Mouse (Mus musculus) hindbrain, embryonic 11.5 days (tissue): ENCODE data around the gene Tmem161b. TPM values are rescaled to one million over a fixed set of nuclear protein-coding genes. Genes with fewer than 3 reads are reported as not detected.

Source experiments
- ATAC-seq: fragments of 200-750 bp; cut with Nextera tagmentation; 2 replicates; pipeline ENCODE4 v1.8.0; 2017; ENCODE audit warnings: mild to moderate bottlenecking, moderate TSS enrichment, moderate library complexity; ENCODE audit not compliant: low FRiP score
- DNase-seq: peaks from one replicate; pipeline ENCODE4 v3.0.0-alpha.2; 2015; ENCODE audit warnings: low spot score
- H3K27ac ChIP-seq: fragments of 300-500 bp; sonication (generic); 2 replicates; pipeline ENCODE4 v1.5.1; 2014; ENCODE audit warnings: mild to moderate bottlenecking, low read depth, low read length
- H3K27me3 ChIP-seq: fragments of 300-500 bp; sonication (generic); 2 replicates; pipeline ENCODE4 v1.6.1; 2014; ENCODE audit warnings: mild to moderate bottlenecking, low read length, moderate library complexity, mixed read lengths; ENCODE audit not compliant: control insufficient read depth, insufficient read depth
- H3K36me3 ChIP-seq: fragments of 300-500 bp; sonication (generic); 2 replicates; pipeline ENCODE4 v1.6.1; 2014; ENCODE audit warnings: mild to moderate bottlenecking, low read length, moderate library complexity, mixed read lengths; ENCODE audit not compliant: control insufficient read depth, insufficient read depth
- H3K4me1 ChIP-seq: fragments of 300-500 bp; sonication (generic); replicated peaks from 2 replicates; pipeline ENCODE4 v1.6.1; 2014; ENCODE audit warnings: low read length, mixed read lengths; ENCODE audit not compliant: control insufficient read depth, insufficient read depth
- H3K4me2 ChIP-seq: fragments of 300-500 bp; sonication (generic); replicated peaks from 2 replicates; pipeline ENCODE4 v1.6.1; 2014; ENCODE audit warnings: mild to moderate bottlenecking, low read depth, low read length
- H3K4me3 ChIP-seq: fragments of 300-500 bp; sonication (generic); 2 replicates; pipeline ENCODE4 v1.5.1; 2014; ENCODE audit warnings: low read depth, low read length
- H3K9ac ChIP-seq: fragments of 300-500 bp; sonication (generic); 2 replicates; pipeline ENCODE4 v1.6.1; 2014; ENCODE audit warnings: low read depth, low read length
- H3K9me3 ChIP-seq: fragments of 300-500 bp; sonication (generic); 2 replicates; pipeline ENCODE4 v1.6.1; 2016; ENCODE audit warnings: low read length; ENCODE audit not compliant: control insufficient read depth
- WGBS: fragments of 180-500 bp; shearing (Covaris S2); extraction: QIAGEN DNeasy Blood & Tissue Kit; methylation state at CpG from one replicate; pipeline ENCODE4 v1.1.7; 2014; 5-methylcytosine and 5-hydroxymethylcytosine counted together
- polyA plus RNA-seq: library from polyadenylated mRNA; unstranded; fragments of >200 nt; fragmentation: Nextera tagmentation; extraction: Ambion mirVana; gene quantifications from 2 replicates; pipeline ENCODE4 v1.2.1, GENCODE M21; 2014

Gene Tmem161b
- polyA plus RNA-seq, 1 experiment from 2014 or later, result 28.2 TPM

- 12% methylated on average over 5 of the region's 5 CpGs for WGBS
- no peak overlapping the region for H3K27ac ChIP-seq
- H3K9ac ChIP-seq, result no peak overlapping the region
Observed at GRCm38 (mm10) chr13:84343272-84343671, 121.2 kb downstream of the Tmem161b start.

DNA sequence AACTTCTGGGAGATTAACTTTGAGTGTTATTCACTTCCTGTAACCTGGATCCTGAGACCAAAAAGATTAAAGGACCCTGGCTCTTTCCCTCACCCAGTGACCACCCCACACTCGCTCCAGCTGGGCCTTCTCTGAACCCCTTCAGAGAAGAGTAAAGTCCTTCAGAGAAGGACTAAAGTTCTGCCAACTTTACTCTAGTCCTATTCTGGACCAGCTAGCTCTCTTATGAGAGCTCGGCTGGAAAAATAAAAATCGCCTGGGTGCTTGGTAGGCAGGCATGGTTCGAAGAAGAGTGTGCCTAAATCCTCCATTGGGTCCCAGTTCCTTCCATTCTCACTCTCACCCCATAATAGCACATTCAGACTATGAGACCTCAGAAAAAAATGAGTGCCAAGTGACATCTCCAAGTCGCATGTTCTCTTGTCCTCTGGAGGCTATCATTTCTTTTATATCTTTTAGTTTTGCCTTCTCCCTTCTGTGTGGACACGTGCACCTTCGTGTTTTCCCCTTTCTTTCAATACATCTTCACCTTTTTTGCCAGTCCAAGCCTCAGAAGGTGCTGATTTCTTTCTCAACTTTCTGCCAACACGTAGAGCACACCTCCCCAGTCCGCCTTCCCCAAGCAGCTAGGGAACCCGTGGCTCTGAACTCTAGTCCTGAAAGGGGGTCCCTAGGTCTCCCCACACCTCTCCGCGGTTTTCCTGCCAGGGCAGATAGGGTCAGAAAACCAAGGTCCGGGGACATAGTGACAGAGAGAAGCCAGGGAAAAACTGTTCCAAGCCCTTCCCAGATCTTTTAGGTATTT lies 121.8 kb downstream of the Tmem161b start:
- Histone ChIP-seq H3K4me1 (peaks cover 4% of the 10 kb centered on the region; the same call in 1 of the 2 replicates), H3K4me3 (no peak overlapping the region), H3K27ac (no peak overlapping the region), H3K9ac (no peak overlapping the region), H3K27me3 (peaks cover 2% of the 10 kb centered on the region; the same call in 1 of the 2 replicates), H3K4me2 (peak overlapping the region; percentile 44; the same call in 1 of the 2 replicates), H3K9me3 (no peaks in the 10 kb centered on the region), H3K36me3 (no peaks in the 10 kb centered on the region)
- 8% methylated on average over 13 of the region's 13 CpGs for WGBS
- ATAC-seq (no peak), DNase-seq (peak; percentile 45)

More at GRCm38 (mm10) chr13:84343272-84343671, 121.2 kb downstream of the Tmem161b start:
- H3K4me2 ChIP-seq, result no peak overlapping the region
- H3K9me3 ChIP-seq, result no peaks in the 10 kb centered on the region
- peaks cover 2% of the 10 kb centered on the region; the same call in 1 of the 2 replicates for H3K27me3 ChIP-seq
- DNase-seq, result peak; percentile 42
- no peaks in the 10 kb centered on the region for H3K36me3 ChIP-seq
- peaks cover 4% of the 10 kb centered on the region; the same call in 1 of the 2 replicates for H3K4me1 ChIP-seq
- ATAC-seq, result no peak
- H3K4me3 ChIP-seq, result no peak overlapping the region

- Histone ChIP-seq H3K9ac (peak overlapping the region; percentile 74), H3K4me3 (no peak overlapping the region), H3K36me3 (no peaks in the 10 kb centered on the region), H3K4me1 (peaks cover 4% of the 10 kb centered on the region; the same call in 1 of the 2 replicates), H3K27ac (peak overlapping the region; percentile 94), H3K4me2 (peak overlapping the region; percentile 44), H3K9me3 (no peaks in the 10 kb centered on the region), H3K27me3 (peaks cover 2% of the 10 kb centered on the region; the same call in 1 of the 2 replicates)
- ATAC-seq, result no peak
- WGBS, result 11% methylated on average over 7 of the region's 7 CpGs
- peak; percentile 53 for DNase-seq
Observed at GRCm38 (mm10) chr13:84344711-84345110, 122.6 kb downstream of the Tmem161b start.

DNA sequence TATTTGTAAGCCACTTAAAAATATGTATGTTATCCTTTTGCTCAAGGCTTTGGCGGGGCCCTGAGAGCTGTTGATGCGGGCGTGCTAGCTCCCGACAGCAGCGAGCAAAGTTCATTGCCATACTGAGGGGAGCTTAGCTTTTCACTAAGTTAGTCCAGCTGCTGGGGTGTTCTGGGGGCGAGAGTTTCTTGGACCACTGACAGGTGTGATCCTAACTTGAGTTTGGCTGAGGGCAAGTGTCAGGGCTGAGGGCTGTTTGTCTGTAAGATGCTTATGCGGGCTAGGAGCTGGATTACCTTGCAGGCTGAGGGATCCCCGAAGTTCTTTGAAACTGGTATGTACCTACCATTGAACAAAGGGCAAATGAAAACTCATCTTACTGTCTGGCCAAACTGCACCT lies 123.0 kb downstream of the Tmem161b start:
- DNase-seq, result peak; percentile 64
- Histone ChIP-seq H3K27me3 (peaks cover 2% of the 10 kb centered on the region; the same call in 1 of the 2 replicates), H3K4me1 (peaks cover 4% of the 10 kb centered on the region; the same call in 1 of the 2 replicates), H3K36me3 (no peaks in the 10 kb centered on the region), H3K4me2 (peak overlapping the region; percentile 44), H3K9ac (peak overlapping the region; percentile 74), H3K27ac (peak overlapping the region; percentile 94), H3K4me3 (no peak overlapping the region), H3K9me3 (no peaks in the 10 kb centered on the region)
- 3% methylated on average over 8 of the region's 8 CpGs for WGBS
- ATAC-seq, result no peak
